Mouse (Mus musculus): Measurements from ENCODE around the gene Tmem169. TPM values are rescaled to one million over a fixed set of nuclear protein-coding genes. Genes with fewer than 3 reads are reported as not detected.

Tmem169 gene
- polyA plus RNA-seq, 1 experiment: 0.41 TPM

GRCm38 (mm10) chr1:72286904-72287303, 2.7 kb downstream of the Tmem169 start:
- Histone ChIP-seq H3K36me3 (ENCODE audit: control insufficient read depth, insufficient read depth) (no peaks in the 10 kb centered on the region), H3ac (ENCODE audit: control insufficient read depth, insufficient read length) (no peak overlapping the region), H3K4me2 (ENCODE audit: low read depth) (no peak overlapping the region), H3K79me2 (ENCODE audit: control insufficient read depth, insufficient read depth) (no peaks in the 10 kb centered on the region), H3K27me3 (ENCODE audit: control insufficient read depth, insufficient read depth, insufficient read length) (no peaks in the 10 kb centered on the region), H3K4me3 (no peak overlapping the region)
- TF ChIP-seq USF1 (IDR thresholded peaks at IDR 0.05; ENCODE audit: low read depth) (no peak), SRF (IDR thresholded peaks at IDR 0.05; ENCODE audit: control insufficient read depth, insufficient read length, low read depth) (no peak), MYOD1 (IDR thresholded peaks at IDR 0.05; ENCODE audit: control insufficient read depth in 1 of 3, insufficient read length in 2 of 3, low read depth in 2 of 3) (no peak), E2F4 (IDR thresholded peaks at IDR 0.05; ENCODE audit: insufficient read depth) (no peak), MAX (IDR thresholded peaks at IDR 0.05; ENCODE audit: low read depth) (no peak), POLR2AphosphoS2 (IDR thresholded peaks at IDR 0.05; ENCODE audit: insufficient read length, low read depth) (no peak), REST (IDR thresholded peaks at IDR 0.05; ENCODE audit: insufficient read depth, insufficient read length) (no peak), MYOG (IDR thresholded peaks at IDR 0.05; ENCODE audit: control insufficient read depth in 1 of 3, insufficient read depth in 1 of 3, insufficient read length in 2 of 3, low read depth in 2 of 3) (no peak), CEBPB (IDR thresholded peaks at IDR 0.05; ENCODE audit: insufficient read depth, poor library complexity, severe bottlenecking) (no peak), POLR2A (IDR thresholded peaks at IDR 0.05; ENCODE audit: insufficient read length, low read depth) (no peak), TCF3 (IDR thresholded peaks at IDR 0.05; ENCODE audit: insufficient read length, low read depth) (no peak), TCF12 (IDR thresholded peaks at IDR 0.05; ENCODE audit: insufficient read depth, poor library complexity, severe bottlenecking) (no peak)

- TF ChIP-seq TCF3 (IDR thresholded peaks at IDR 0.05; ENCODE audit: insufficient read length, low read depth) (no peak), USF1 (IDR thresholded peaks at IDR 0.05; ENCODE audit: low read depth) (no peak), TCF12 (IDR thresholded peaks at IDR 0.05; ENCODE audit: insufficient read depth, poor library complexity, severe bottlenecking) (no peak), CEBPB (IDR thresholded peaks at IDR 0.05; ENCODE audit: insufficient read depth, poor library complexity, severe bottlenecking) (no peak), POLR2A (IDR thresholded peaks at IDR 0.05; ENCODE audit: insufficient read length, low read depth) (no peak), MYOD1 (IDR thresholded peaks at IDR 0.05; ENCODE audit: control insufficient read depth in 1 of 3, insufficient read length in 2 of 3, low read depth in 2 of 3) (no peak), SRF (IDR thresholded peaks at IDR 0.05; ENCODE audit: control insufficient read depth, insufficient read length, low read depth) (no peak), MAX (IDR thresholded peaks at IDR 0.05; ENCODE audit: low read depth) (no peak), E2F4 (IDR thresholded peaks at IDR 0.05; ENCODE audit: insufficient read depth) (no peak), MYOG (IDR thresholded peaks at IDR 0.05; ENCODE audit: control insufficient read depth in 1 of 3, insufficient read depth in 1 of 3, insufficient read length in 2 of 3, low read depth in 2 of 3) (no peak), POLR2AphosphoS2 (IDR thresholded peaks at IDR 0.05; ENCODE audit: insufficient read length, low read depth) (no peak), REST (IDR thresholded peaks at IDR 0.05; ENCODE audit: insufficient read depth, insufficient read length) (no peak)
- H3K4me2 ChIP-seq (ENCODE audit: low read depth): no peak overlapping the region
Measured at GRCm38 (mm10) chr1:72287893-72288292, 3.7 kb downstream of the Tmem169 start.

GRCm38 (mm10) chr1:72288527-72289150, 4.5 kb downstream of the Tmem169 start:
- H3ac ChIP-seq (ENCODE audit: control insufficient read depth, insufficient read length): no peak overlapping the region
- no peak for TF ChIP-seq TCF3 (IDR thresholded peaks at IDR 0.05; ENCODE audit: insufficient read length, low read depth)
- TF ChIP-seq MYOG (IDR thresholded peaks at IDR 0.05; ENCODE audit: control insufficient read depth in 1 of 3, insufficient read depth in 1 of 3, insufficient read length in 2 of 3, low read depth in 2 of 3): no peak

More at GRCm38 (mm10) chr1:72287893-72288292, 3.7 kb downstream of the Tmem169 start:
- Histone ChIP-seq H3K27me3 (ENCODE audit: control insufficient read depth, insufficient read depth, insufficient read length) (no peaks in the 10 kb centered on the region), H3K79me2 (ENCODE audit: control insufficient read depth, insufficient read depth) (no peaks in the 10 kb centered on the region), H3ac (ENCODE audit: control insufficient read depth, insufficient read length) (no peak overlapping the region), H3K36me3 (ENCODE audit: control insufficient read depth, insufficient read depth) (no peaks in the 10 kb centered on the region), H3K4me3 (no peak overlapping the region)

GRCm38 (mm10) chr1:72290896-72291295, 6.7 kb downstream of the Tmem169 start:
- Histone ChIP-seq H3K79me2 (ENCODE audit: control insufficient read depth, insufficient read depth) (no peaks in the 10 kb centered on the region), H3ac (ENCODE audit: control insufficient read depth, insufficient read length) (no peak overlapping the region), H3K36me3 (ENCODE audit: control insufficient read depth, insufficient read depth) (no peaks in the 10 kb centered on the region), H3K4me3 (no peak overlapping the region), H3K4me2 (ENCODE audit: low read depth) (no peak overlapping the region), H3K27me3 (ENCODE audit: control insufficient read depth, insufficient read depth, insufficient read length) (no peaks in the 10 kb centered on the region)
- no peak for TF ChIP-seq CEBPB (IDR thresholded peaks at IDR 0.05; ENCODE audit: insufficient read depth, poor library complexity, severe bottlenecking)
- TF ChIP-seq MAX (IDR thresholded peaks at IDR 0.05; ENCODE audit: low read depth): no peak
- TF ChIP-seq TCF12 (IDR thresholded peaks at IDR 0.05; ENCODE audit: insufficient read depth, poor library complexity, severe bottlenecking): no peak
- TF ChIP-seq TCF3 (IDR thresholded peaks at IDR 0.05; ENCODE audit: insufficient read length, low read depth): no peak
- no peak for TF ChIP-seq POLR2A (IDR thresholded peaks at IDR 0.05; ENCODE audit: insufficient read length, low read depth)

More at GRCm38 (mm10) chr1:72288527-72289150, 4.5 kb downstream of the Tmem169 start:
- Histone ChIP-seq H3K27me3 (ENCODE audit: control insufficient read depth, insufficient read depth, insufficient read length) (no peaks in the 10 kb centered on the region), H3K79me2 (ENCODE audit: control insufficient read depth, insufficient read depth) (no peaks in the 10 kb centered on the region), H3K36me3 (ENCODE audit: control insufficient read depth, insufficient read depth) (no peaks in the 10 kb centered on the region), H3K4me2 (ENCODE audit: low read depth) (no peak overlapping the region), H3K4me3 (no peak overlapping the region)

GRCm38 (mm10) chr1:72291421-72291820, 7.3 kb downstream of the Tmem169 start:
- H3K4me2 ChIP-seq (ENCODE audit: low read depth): no peak overlapping the region
- no peak overlapping the region for H3K4me3 ChIP-seq
- H3K27me3 ChIP-seq (ENCODE audit: control insufficient read depth, insufficient read depth, insufficient read length): no peaks in the 10 kb centered on the region
- H3K79me2 ChIP-seq (ENCODE audit: control insufficient read depth, insufficient read depth): no peaks in the 10 kb centered on the region
- no peak for TF ChIP-seq MYOG (IDR thresholded peaks at IDR 0.05; ENCODE audit: control insufficient read depth in 1 of 3, insufficient read depth in 1 of 3, insufficient read length in 2 of 3, low read depth in 2 of 3)
- no peak for TF ChIP-seq SRF (IDR thresholded peaks at IDR 0.05; ENCODE audit: control insufficient read depth, insufficient read length, low read depth)
- TF ChIP-seq CEBPB (IDR thresholded peaks at IDR 0.05; ENCODE audit: insufficient read depth, poor library complexity, severe bottlenecking): no peak
- no peak for TF ChIP-seq E2F4 (IDR thresholded peaks at IDR 0.05; ENCODE audit: insufficient read depth)
- TF ChIP-seq TCF12 (IDR thresholded peaks at IDR 0.05; ENCODE audit: insufficient read depth, poor library complexity, severe bottlenecking): no peak
- TF ChIP-seq MAX (IDR thresholded peaks at IDR 0.05; ENCODE audit: low read depth): no peak
- TF ChIP-seq MYOD1 (IDR thresholded peaks at IDR 0.05; ENCODE audit: control insufficient read depth in 1 of 3, insufficient read length in 2 of 3, low read depth in 2 of 3): no peak
- no peak for TF ChIP-seq POLR2A (IDR thresholded peaks at IDR 0.05; ENCODE audit: insufficient read length, low read depth)
- no peak overlapping the region for H3ac ChIP-seq (ENCODE audit: control insufficient read depth, insufficient read length)
- no peaks in the 10 kb centered on the region for H3K36me3 ChIP-seq (ENCODE audit: control insufficient read depth, insufficient read depth)

All from myocyte (in vitro differentiated cells).